Mouse (Mus musculus): ENCODE results near the gene Tex261. TPM values are rescaled to one million over a fixed set of nuclear protein-coding genes. Genes with fewer than 3 reads are reported as not detected.
"Not testable (repeated sequence)": the region's sequence is repeated elsewhere in the genome, so short reads cannot be mapped to it uniquely, and the experiment has no call there.

Gene Tex261
- 62.2 and 65.8 TPM in 2 replicates for polyA plus RNA-seq (2016; fragmentation: Nextera tagmentation; extraction: Ambion mirVana)

GRCm38 (mm10) chr6:83775638-83776293 is at the start of gene Tex261:
TSS of gene Tex261 (minus strand) at chr6:83775813.
- Histone ChIP-seq H3K4me1 (peaks cover 12% of the 10 kb centered on the region), H3K4me2 (replicated peaks) (peak within 1 kb of the TSS; percentile 78), H3K9ac (peak within 1 kb of the TSS; percentile 89), H3K27me3 (no peaks in the 10 kb centered on the region; the same call in 1 of the 2 replicates), H3K9me3 (replicated peaks) (no peaks in the 10 kb centered on the region), H3K4me3 (peak within 1 kb of the TSS; percentile 74), H3K36me3 (peaks cover 20% of the 10 kb centered on the region), H3K27ac (peak within 1 kb of the TSS; percentile 64)
- under 1% methylated on average over 45 of the region's 45 CpGs for WGBS
- ATAC-seq (ENCODE audit: low FRiP score): peak; percentile 93

GRCm38 (mm10) chr6:83821856-83822255 is 46.2 kb upstream of the Tex261 start:
- Histone ChIP-seq H3K9ac (no peak overlapping the region), H3K4me1 (peaks cover 2% of the 10 kb centered on the region; the same call in 1 of the 2 replicates), H3K27ac (no peak overlapping the region), H3K4me3 (no peak overlapping the region), H3K36me3 (no peaks in the 10 kb centered on the region), H3K27me3 (no peaks in the 10 kb centered on the region), H3K9me3 (replicated peaks) (no peaks in the 10 kb centered on the region), H3K4me2 (replicated peaks) (no peak overlapping the region)
- 68% methylated on average over 2 of the region's 2 CpGs for WGBS
- ATAC-seq (ENCODE audit: low FRiP score): no peak

GRCm38 (mm10) chr6:83820727-83821515 is 45.3 kb upstream of the Tex261 start:
- H3K4me2 ChIP-seq (replicated peaks): no peak overlapping the region
- no peaks in the 10 kb centered on the region for H3K27me3 ChIP-seq
- WGBS: 77% methylated on average over 2 of the region's 2 CpGs
- no peak overlapping the region for H3K9ac ChIP-seq
- H3K27ac ChIP-seq: no peak overlapping the region
- peaks cover 2% of the 10 kb centered on the region; the same call in 1 of the 2 replicates for H3K4me1 ChIP-seq
- ATAC-seq (ENCODE audit: low FRiP score): no peak
- no peaks in the 10 kb centered on the region for H3K9me3 ChIP-seq (replicated peaks)
- H3K4me3 ChIP-seq: no peak overlapping the region
- H3K36me3 ChIP-seq: peaks cover 6% of the 10 kb centered on the region; the same call in 1 of the 2 replicates

- Histone ChIP-seq H3K9ac (no peak overlapping the region), H3K27ac (no peak overlapping the region), H3K4me3 (no peak overlapping the region), H3K36me3 (peaks cover 9% of the 10 kb centered on the region), H3K4me2 (replicated peaks) (no peak overlapping the region), H3K27me3 (no peaks in the 10 kb centered on the region), H3K4me1 (peaks cover 2% of the 10 kb centered on the region; the same call in 1 of the 2 replicates), H3K9me3 (replicated peaks) (no peaks in the 10 kb centered on the region)
- 91% methylated on average over 1 of the region's 1 CpGs for WGBS
- no peak for ATAC-seq (ENCODE audit: low FRiP score)
These were observed 43.4 kb upstream of the Tex261 start for GRCm38 (mm10) chr6:83818996-83819395.

- H3K9ac ChIP-seq: no peak overlapping the region
- ATAC-seq (ENCODE audit: low FRiP score): no peak
- H3K4me1 ChIP-seq: no peaks in the 10 kb centered on the region
- 92% methylated on average over 3 of the region's 3 CpGs for WGBS
- no peaks in the 10 kb centered on the region for H3K9me3 ChIP-seq (replicated peaks)
- H3K4me3 ChIP-seq: no peak overlapping the region
- no peaks in the 10 kb centered on the region for H3K27me3 ChIP-seq
- no peak overlapping the region for H3K27ac ChIP-seq
- peaks cover 18% of the 10 kb centered on the region for H3K36me3 ChIP-seq
- H3K4me2 ChIP-seq (replicated peaks): no peak overlapping the region
These were observed 40.2 kb upstream of the Tex261 start for GRCm38 (mm10) chr6:83815801-83816200.

- Histone ChIP-seq H3K27ac (no peak overlapping the region), H3K4me2 (replicated peaks) (no peak overlapping the region), H3K9ac (no peak overlapping the region), H3K36me3 (peaks cover 59% of the 10 kb centered on the region), H3K27me3 (no peaks in the 10 kb centered on the region), H3K4me3 (no peak overlapping the region), H3K4me1 (no peaks in the 10 kb centered on the region), H3K9me3 (replicated peaks) (no peaks in the 10 kb centered on the region)
- WGBS: 92% methylated on average over 3 of the region's 3 CpGs
- ATAC-seq (ENCODE audit: low FRiP score): no peak
These were observed 27.2 kb upstream of the Tex261 start for GRCm38 (mm10) chr6:83802846-83803245.

- H3K27ac ChIP-seq: no peak overlapping the region
- H3K9ac ChIP-seq: no peak overlapping the region
- peaks cover 54% of the 10 kb centered on the region for H3K36me3 ChIP-seq
- WGBS: 87% methylated on average over 5 of the region's 5 CpGs
- H3K27me3 ChIP-seq: no peaks in the 10 kb centered on the region
- H3K9me3 ChIP-seq (replicated peaks): no peaks in the 10 kb centered on the region
- no peak for ATAC-seq (ENCODE audit: low FRiP score)
- no peak overlapping the region for H3K4me2 ChIP-seq (replicated peaks)
- no peak overlapping the region for H3K4me3 ChIP-seq
- H3K4me1 ChIP-seq: no peaks in the 10 kb centered on the region
These were observed 26.4 kb upstream of the Tex261 start for GRCm38 (mm10) chr6:83802033-83802432.

GRCm38 (mm10) chr6:83796686-83797085 is 21.1 kb upstream of the Tex261 start:
- Histone ChIP-seq H3K9ac (no peak overlapping the region), H3K4me2 (replicated peaks) (0 out of 2 replicates have a peak overlapping the region, but pooled peaks have one; percentile 5), H3K27ac (no peak overlapping the region), H3K4me3 (no peak overlapping the region), H3K36me3 (peaks cover 20% of the 10 kb centered on the region), H3K27me3 (no peaks in the 10 kb centered on the region), H3K4me1 (peaks cover 6% of the 10 kb centered on the region), H3K9me3 (replicated peaks) (no peaks in the 10 kb centered on the region)
- no peak for ATAC-seq (ENCODE audit: low FRiP score)
- WGBS: 58% methylated on average over 3 of the region's 3 CpGs

GRCm38 (mm10) chr6:83795492-83795900 is 19.9 kb upstream of the Tex261 start:
- H3K9me3 ChIP-seq (replicated peaks): no peaks in the 10 kb centered on the region
- peaks cover 6% of the 10 kb centered on the region for H3K4me1 ChIP-seq
- 12% methylated on average over 13 of the region's 13 CpGs for WGBS
- peak overlapping the region; percentile 89 for H3K4me2 ChIP-seq (replicated peaks)
- peaks cover 8% of the 10 kb centered on the region for H3K36me3 ChIP-seq
- peak; percentile 38; the same call in 1 of the 2 replicates for ATAC-seq (ENCODE audit: low FRiP score)
- no peaks in the 10 kb centered on the region for H3K27me3 ChIP-seq
- H3K9ac ChIP-seq: peak overlapping the region; percentile 78
- peak overlapping the region; percentile 96 for H3K27ac ChIP-seq
- H3K4me3 ChIP-seq: peak overlapping the region; percentile 62

GRCm38 (mm10) chr6:83794760-83795296 is 19.2 kb upstream of the Tex261 start, which contains the start of gene Nagk:
TSS of gene Nagk (plus strand) at chr6:83794982.
- ATAC-seq (ENCODE audit: low FRiP score): peak; percentile 96
- Histone ChIP-seq H3K27ac (peak within 1 kb of the TSS; percentile 96), H3K4me3 (peak within 1 kb of the TSS; percentile 62), H3K4me1 (peaks cover 6% of the 10 kb centered on the region), H3K4me2 (replicated peaks) (peak within 1 kb of the TSS; percentile 89), H3K9me3 (replicated peaks) (no peaks in the 10 kb centered on the region), H3K36me3 (peaks cover 5% of the 10 kb centered on the region; the same call in 1 of the 2 replicates), H3K9ac (peak within 1 kb of the TSS; percentile 78), H3K27me3 (no peaks in the 10 kb centered on the region)
- under 1% methylated on average over 43 of the region's 43 CpGs for WGBS

GRCm38 (mm10) chr6:83791251-83791890 is 15.8 kb upstream of the Tex261 start:
- no peak overlapping the region for H3K4me2 ChIP-seq (replicated peaks)
- no peak overlapping the region for H3K4me3 ChIP-seq
- no peak overlapping the region for H3K9ac ChIP-seq
- no peak overlapping the region for H3K27ac ChIP-seq
- no peaks in the 10 kb centered on the region for H3K27me3 ChIP-seq
- 82% methylated on average over 4 of the region's 4 CpGs for WGBS
- peaks cover 6% of the 10 kb centered on the region for H3K4me1 ChIP-seq
- no peak for ATAC-seq (ENCODE audit: low FRiP score)
- H3K36me3 ChIP-seq: no peaks in the 10 kb centered on the region
- no peaks in the 10 kb centered on the region for H3K9me3 ChIP-seq (replicated peaks)

- not testable (repeated sequence) for ATAC-seq (ENCODE audit: low FRiP score); H3K4me2 ChIP-seq (replicated peaks); H3K36me3 ChIP-seq; H3K4me1 ChIP-seq; H3K27me3 ChIP-seq; H3K27ac ChIP-seq; H3K9me3 ChIP-seq (replicated peaks); H3K4me3 ChIP-seq; H3K9ac ChIP-seq
- 90% methylated on average over 5 of the region's 5 CpGs for WGBS
These were observed 14.9 kb upstream of the Tex261 start for GRCm38 (mm10) chr6:83790533-83790932.
